Mouse (Mus musculus): ENCODE results near the gene Ddt.
"Not testable (repeated sequence)": the region's sequence is repeated elsewhere in the genome, so short reads cannot be mapped to it uniquely, and the experiment has no call there.

Gene Ddt

DNA sequence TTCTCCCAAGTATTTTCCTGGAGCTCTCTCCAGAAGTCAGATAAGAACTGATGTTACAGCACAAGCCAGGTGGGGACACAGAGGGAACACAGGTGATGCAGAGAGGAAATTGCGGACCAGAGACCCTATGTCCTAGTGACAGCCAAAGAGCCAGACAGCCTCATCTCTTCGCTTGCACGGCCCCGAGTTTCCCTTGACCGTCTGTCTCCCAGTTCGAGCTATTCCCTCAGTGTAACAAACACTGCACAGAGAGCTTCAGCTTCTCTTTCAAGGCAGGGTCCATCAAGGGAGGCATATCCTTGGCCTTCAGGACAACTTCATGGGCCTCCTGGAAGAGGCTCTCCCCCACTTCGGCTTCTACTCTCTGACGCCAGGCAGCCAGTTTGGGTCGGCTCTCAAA is 1.4 kb upstream of the Ddt start:
- in situ Hi-C loops (cut with MboI, MseI) = no loop called here

DNA sequence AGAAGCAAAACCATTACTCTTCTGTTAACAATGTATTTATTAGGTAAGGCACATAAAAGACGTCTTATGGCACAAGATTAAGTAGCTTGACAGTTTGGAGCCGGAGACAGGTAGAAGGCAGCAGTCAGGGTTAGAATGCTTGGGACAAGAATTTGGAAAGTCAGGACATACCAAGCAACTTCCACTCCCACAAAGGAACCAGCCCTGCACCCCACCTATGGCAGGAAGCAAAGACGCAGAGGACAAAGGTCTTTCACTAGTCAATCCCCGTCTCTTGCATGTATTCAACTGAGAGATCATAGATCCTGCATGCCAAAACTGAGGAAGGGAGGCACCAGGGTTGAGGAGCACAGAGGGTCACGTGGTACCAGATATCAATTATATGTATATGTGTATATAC is 888 bp upstream of the Ddt start:
- in situ Hi-C loops (cut with MboI, MseI) = no loop called here

- in situ Hi-C loops (cut with MboI, MseI) = not testable (repeated sequence)
Measured at GRCm38 (mm10) chr10:75767756-75768155, 5.5 kb downstream of the Ddt start.

DNA sequence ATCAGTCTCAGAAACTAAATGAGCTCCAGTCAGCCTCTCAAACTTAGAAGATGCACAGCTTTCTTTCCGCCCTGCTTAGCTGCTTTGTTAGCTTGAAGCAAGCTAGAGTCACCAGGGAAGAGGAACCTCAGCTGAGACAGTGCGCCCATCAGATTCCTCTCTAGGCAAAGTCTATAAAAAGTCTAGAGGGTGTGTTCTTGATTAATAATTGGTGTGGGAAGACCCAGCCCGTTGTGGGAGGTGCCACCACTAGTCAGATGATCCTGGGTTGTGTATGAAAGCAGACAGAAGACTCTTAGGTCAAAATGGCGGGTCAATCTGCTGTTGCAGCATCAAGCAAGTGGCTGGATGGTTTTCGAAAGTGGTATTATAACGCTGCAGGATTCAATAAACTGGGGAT is 6.4 kb downstream of the Ddt start:
- in situ Hi-C loops (cut with MboI, MseI) = no loop called here

GRCm38 (mm10) chr10:75764519-75765473 is 8.4 kb downstream of the Ddt start:
- in situ Hi-C loops (cut with MboI, MseI) = no loop called here

- in situ Hi-C loops (cut with MboI, MseI) = no loop called here
Measured at GRCm38 (mm10) chr10:75763682-75764518, 9.3 kb downstream of the Ddt start, which contains the start of gene Cabin1. Gene Cabin1 (minus strand): TSS chr10:75764341.

GRCm38 (mm10) chr10:75762413-75762812 is 10.8 kb downstream of the Ddt start:
- in situ Hi-C loops (cut with MboI, MseI) = no loop called here

DNA sequence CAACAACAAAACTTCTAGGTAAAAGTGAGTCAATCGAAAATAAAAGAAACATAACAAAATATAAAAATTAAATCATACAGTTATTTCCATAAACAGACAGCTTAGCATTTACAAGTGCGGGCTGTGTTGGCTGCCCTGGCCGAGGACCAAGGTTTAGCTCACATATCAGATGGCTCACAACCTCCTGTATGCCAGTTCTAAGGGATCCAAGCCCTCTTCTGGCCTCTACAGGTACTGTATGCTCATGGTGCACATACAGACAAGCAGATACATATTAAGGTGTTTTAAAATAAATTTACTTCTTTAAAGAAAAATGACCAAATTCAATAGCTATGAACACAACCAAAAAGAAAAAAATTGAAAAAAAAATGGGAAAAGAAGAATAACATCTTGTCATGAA is 12.9 kb downstream of the Ddt start:
- in situ Hi-C loops (cut with MboI, MseI) = no loop called here

DNA sequence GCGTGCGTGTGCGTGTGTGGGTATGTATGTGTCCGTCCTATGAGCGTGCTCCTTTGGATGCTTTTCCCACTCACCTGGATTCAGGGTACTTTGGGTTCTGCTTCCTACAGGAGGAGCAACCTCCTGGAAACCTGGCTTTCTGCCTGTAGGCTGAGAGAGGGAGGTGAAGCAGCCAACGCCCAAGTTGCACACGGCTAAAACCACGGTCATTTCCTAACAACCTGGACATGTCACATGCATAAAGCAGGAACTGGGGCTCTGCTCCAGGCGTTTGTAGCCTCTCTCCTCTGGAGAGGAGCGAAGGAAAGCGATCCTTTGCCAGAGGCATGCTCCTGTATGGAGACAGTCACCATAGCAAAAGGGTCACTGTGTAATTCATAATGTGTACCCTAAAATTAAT is 16.5 kb downstream of the Ddt start:
- in situ Hi-C loops (cut with MboI, MseI) = loop anchor here (5.0 kb wide), 1 partner anchor 71 kb away; no protein-coding TSS in a partner anchor

GRCm38 (mm10) chr10:75744017-75744416 is 29.2 kb downstream of the Ddt start:
- in situ Hi-C loops (cut with MboI, MseI) = loop anchor here (5.0 kb wide), 1 partner anchor 113 kb away; no protein-coding TSS in a partner anchor

- in situ Hi-C loops (cut with MboI, MseI) = loop anchor here (5.0 kb wide), 1 partner anchor 114 kb away; no protein-coding TSS in a partner anchor
Measured at GRCm38 (mm10) chr10:75743369-75743768, 29.8 kb downstream of the Ddt start.

GRCm38 (mm10) chr10:75740866-75741265 is 32.3 kb downstream of the Ddt start:
- in situ Hi-C loops (cut with MboI, MseI) = loop anchor here (5.0 kb wide), 1 partner anchor 116 kb away; no protein-coding TSS in a partner anchor

DNA sequence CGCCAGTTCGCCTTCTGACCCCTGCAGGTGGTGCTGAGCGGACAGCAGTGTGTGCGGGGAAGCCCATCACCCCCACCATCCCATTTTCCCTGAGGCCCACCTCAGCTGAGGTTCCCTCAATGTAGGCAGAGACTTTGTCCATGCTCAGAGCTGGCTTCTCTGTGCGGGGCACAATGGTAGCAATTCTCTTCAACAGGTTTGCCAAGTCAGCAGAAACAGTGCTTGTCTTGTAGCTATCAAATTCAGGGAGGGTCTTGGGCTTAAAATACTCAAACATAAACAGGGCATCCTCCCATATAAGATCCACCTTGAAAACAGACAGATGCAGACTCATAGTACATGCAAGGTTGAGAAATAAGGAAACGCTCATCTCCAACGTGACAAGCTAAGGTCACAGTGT is 47.8 kb downstream of the Ddt start:
- in situ Hi-C loops (cut with MboI, MseI) = loop anchor here (10.0 kb wide), 1 partner anchor 1569 kb away; no protein-coding TSS in a partner anchor

Measured in T-helper 1 cell (primary cell).